Mouse (Mus musculus) CH12.LX (cell line): ENCODE measurements around the gene Srp9.

Experiments
- CTCF ChIP-seq, 2 experiments: IDR thresholded peaks in 1 of 2; conservative IDR thresholded peaks in 1 of 2; 2 replicates each; pipeline ENCODE4 v1.5.1; 2011 to 2012; ENCODE audit warnings: low read depth in 2 of 2, low read length in 2 of 2, improper control_type of control experiment in 1 of 2, inconsistent platforms in 1 of 2, mild to moderate bottlenecking in 1 of 2, moderate library complexity in 1 of 2
- JUN ChIP-seq: IDR thresholded peaks from 2 replicates; pipeline ENCODE4 v1.6.1; 2011; ENCODE audit warnings: low read depth, mild to moderate bottlenecking, low read length, improper control_type of control experiment, moderate library complexity; ENCODE audit not compliant: insufficient read depth
- MEF2A ChIP-seq: IDR thresholded peaks from 2 replicates; pipeline ENCODE4 v1.6.1; 2014; ENCODE audit warnings: low read depth, mild to moderate bottlenecking, inconsistent platforms, low read length, improper control_type of control experiment, borderline replicate concordance
- SMC3 ChIP-seq: IDR thresholded peaks from 2 replicates; pipeline ENCODE4 v1.6.1; 2011; ENCODE audit warnings: low read depth, low read length, improper control_type of control experiment
- TCF12 ChIP-seq: IDR thresholded peaks from 2 replicates; pipeline ENCODE4 v1.6.1; 2014; ENCODE audit warnings: low read depth, mild to moderate bottlenecking, inconsistent platforms, low read length, improper control_type of control experiment
- ZNF384 ChIP-seq: IDR thresholded peaks from 2 replicates; pipeline ENCODE4 v1.6.1; 2012; ENCODE audit warnings: low read depth, low read length, improper control_type of control experiment, inconsistent platforms

- TF ChIP-seq MEF2A (peak; percentile 90), ZNF384 (peak; percentile 90), TCF12 (peak; percentile 94), JUN (peak; percentile 65), CTCF (conservative IDR thresholded peaks at IDR 0.05 in 1 of 2, IDR thresholded peaks at IDR 0.05 in 1 of 2; ENCODE audit: low read depth in 2 of 2, low read length in 2 of 2) (peak in 1 of 2 experiments; percentile 16; a peak in 1 of 4 replicates), SMC3 (peak; percentile 37)
Measured at GRCm38 (mm10) chr1:182111386-182112317, 12.9 kb upstream of the Srp9 start.
